Mouse (Mus musculus) CH12.LX (cell line): ENCODE results near the gene Nme9. TPM values are rescaled to one million over a fixed set of nuclear protein-coding genes. Genes with fewer than 3 reads are reported as not detected.

Experiments
- DNase-seq: peaks from one replicate; pipeline ENCODE4 v3.0.0-alpha.2; 2013; ENCODE audit errors: extremely low read depth
- H3K27ac ChIP-seq: 2 replicates; pipeline ENCODE4 v1.5.1; 2012; ENCODE audit warnings: low read depth, mild to moderate bottlenecking, control low read depth, moderate library complexity; ENCODE audit not compliant: insufficient read depth
- H3K27me3 ChIP-seq: replicated peaks from 2 replicates; pipeline ENCODE3; 2012; ENCODE audit warnings: inconsistent platforms
- H3K36me3 ChIP-seq, 2 experiments: replicated peaks in 1 of 2; 2 replicates each; pipeline versions ENCODE3 to v1.6.1; 2012; ENCODE audit warnings: inconsistent platforms in 1 of 2, low read length in 1 of 2, mild to moderate bottlenecking in 1 of 2, mixed read lengths in 1 of 2, moderate library complexity in 1 of 2; ENCODE audit not compliant: control insufficient read depth in 1 of 2, insufficient read depth in 1 of 2
- H3K4me1 ChIP-seq, 2 experiments: 2 replicates each; pipeline ENCODE4 v1.6.1; 2012; ENCODE audit warnings: inconsistent platforms in 1 of 2, moderate library complexity in 1 of 2; ENCODE audit not compliant: insufficient read depth in 2 of 2, control insufficient read depth in 1 of 2
- H3K4me2 ChIP-seq: 2 replicates; pipeline ENCODE4 v1.6.1; 2012; ENCODE audit warnings: low read depth, mild to moderate bottlenecking, control low read depth; ENCODE audit not compliant: poor library complexity, insufficient read depth, severe bottlenecking
- H3K4me3 ChIP-seq, 3 experiments: fragments of 150-350 bp in 1 of 3; sonication (generic) in 1 of 3; replicated peaks in 1 of 3; 2 replicates each; pipeline versions ENCODE3 to v1.5.1; 2011 to 2012; ENCODE audit warnings: low read depth in 2 of 3, low read length in 2 of 3, mild to moderate bottlenecking in 2 of 3, moderate library complexity in 2 of 3, control low read depth in 1 of 3, improper control_type of control experiment in 1 of 3, inconsistent platforms in 1 of 3, mixed read lengths in 1 of 3; ENCODE audit not compliant: poor library complexity in 1 of 3
- H3K79me2 ChIP-seq: replicated peaks from 2 replicates; pipeline ENCODE4 v1.6.1; 2012; ENCODE audit warnings: mild to moderate bottlenecking, moderate library complexity; ENCODE audit not compliant: control insufficient read depth, poor library complexity, insufficient read depth, severe bottlenecking; ENCODE audit errors: extremely low read depth
- H3K9ac ChIP-seq: 2 replicates; pipeline ENCODE4 v1.6.1; 2012; ENCODE audit warnings: low read depth, mild to moderate bottlenecking, control low read depth, moderate library complexity; ENCODE audit not compliant: insufficient read depth
- H3K9me3 ChIP-seq: replicated peaks from 2 replicates; pipeline ENCODE3; 2012; ENCODE audit warnings: low read length, inconsistent platforms, mixed read lengths
- CHD1 ChIP-seq: IDR thresholded peaks from 2 replicates; pipeline ENCODE4 v1.6.1; 2012; ENCODE audit warnings: low read depth, low read length, improper control_type of control experiment, inconsistent platforms
- CHD2 ChIP-seq: IDR thresholded peaks from 2 replicates; pipeline ENCODE4 v1.6.1; 2011; ENCODE audit warnings: low read length, improper control_type of control experiment
- E2F4 ChIP-seq: IDR thresholded peaks from 2 replicates; pipeline ENCODE4 v1.6.1; 2011; ENCODE audit warnings: low read depth, low read length, improper control_type of control experiment; ENCODE audit not compliant: insufficient replicate concordance
- ELF1 ChIP-seq: IDR thresholded peaks from 2 replicates; pipeline ENCODE4 v1.6.1; 2014; ENCODE audit warnings: low read depth, mild to moderate bottlenecking, inconsistent platforms, low read length, improper control_type of control experiment
- EP300 ChIP-seq: IDR thresholded peaks from 2 replicates; pipeline ENCODE4 v1.6.1; 2011; ENCODE audit warnings: low read length, improper control_type of control experiment
- ETS1 ChIP-seq: conservative IDR thresholded peaks from 2 replicates; pipeline ENCODE4 v1.6.1; 2012; ENCODE audit warnings: low read depth, mild to moderate bottlenecking, inconsistent platforms, low read length, improper control_type of control experiment, moderate library complexity
- GABPA ChIP-seq: IDR thresholded peaks from 2 replicates; pipeline ENCODE4 v1.6.1; 2012; ENCODE audit warnings: low read depth, low read length, improper control_type of control experiment, inconsistent platforms; ENCODE audit not compliant: insufficient replicate concordance
- IRF4 ChIP-seq: IDR thresholded peaks from 2 replicates; pipeline ENCODE4 v1.6.1; 2014; ENCODE audit warnings: low read depth, mild to moderate bottlenecking, inconsistent platforms, low read length, improper control_type of control experiment
- JUN ChIP-seq: IDR thresholded peaks from 2 replicates; pipeline ENCODE4 v1.6.1; 2011; ENCODE audit warnings: low read depth, mild to moderate bottlenecking, low read length, improper control_type of control experiment, moderate library complexity; ENCODE audit not compliant: insufficient read depth
- JUND ChIP-seq: conservative IDR thresholded peaks from 2 replicates; pipeline ENCODE4 v1.6.1; 2011; ENCODE audit warnings: low read depth, low read length, improper control_type of control experiment
- KAT2A ChIP-seq: IDR thresholded peaks from 2 replicates; pipeline ENCODE4 v1.6.1; 2012; ENCODE audit warnings: low read length, improper control_type of control experiment, inconsistent platforms; ENCODE audit not compliant: insufficient replicate concordance
- MAFK ChIP-seq: IDR thresholded peaks from 2 replicates; pipeline ENCODE4 v1.6.1; 2011; ENCODE audit warnings: low read length, improper control_type of control experiment; ENCODE audit not compliant: insufficient replicate concordance
- MAZ ChIP-seq: IDR thresholded peaks from 2 replicates; pipeline ENCODE4 v1.6.1; 2012; ENCODE audit warnings: low read depth, mild to moderate bottlenecking, inconsistent platforms, low read length, improper control_type of control experiment, moderate library complexity
- MEF2A ChIP-seq: IDR thresholded peaks from 2 replicates; pipeline ENCODE4 v1.6.1; 2014; ENCODE audit warnings: low read depth, mild to moderate bottlenecking, inconsistent platforms, low read length, improper control_type of control experiment, borderline replicate concordance
- POLR2A ChIP-seq: IDR thresholded peaks from 2 replicates; pipeline ENCODE4 v1.6.1; 2011; ENCODE audit warnings: low read depth, mild to moderate bottlenecking, improper control_type of control experiment, low read length
- POLR2AphosphoS2 ChIP-seq: IDR thresholded peaks from 2 replicates; pipeline ENCODE4 v1.6.1; 2011; ENCODE audit warnings: low read depth, low read length, improper control_type of control experiment
- RCOR1 ChIP-seq: conservative IDR thresholded peaks from 2 replicates; pipeline ENCODE4 v1.6.1; 2012; ENCODE audit warnings: low read depth, mild to moderate bottlenecking, inconsistent platforms, low read length, improper control_type of control experiment
- UBTF ChIP-seq: IDR thresholded peaks from 2 replicates; pipeline ENCODE4 v1.6.1; 2012; ENCODE audit warnings: low read depth, mild to moderate bottlenecking, inconsistent platforms, low read length, improper control_type of control experiment, moderate library complexity
- dilution Hi-C: fragments of 300-500 bp; cut with MboI; formaldehyde crosslinking; loops from 2 replicates; pipeline ENCODE4 v1.14.3; 2020; ENCODE audit warnings: low sequenced_read_pairs; ENCODE audit not compliant: extremely low pct_unique_long_range_greater_than_20kb, extremely low pct_ligation_motif_present
- in situ Hi-C: fragments of 300-500 bp; cut with MboI; formaldehyde crosslinking; loops from 3 replicates; pipeline ENCODE4 v1.14.3; 2019; ENCODE audit warnings: low sequenced_read_pairs, low pct_ligation_motif_present, low pct_unique_long_range_greater_than_20kb, mixed read lengths
- polyA plus RNA-seq: library from polyadenylated mRNA; unstranded; fragments of >175 nt; gene quantifications from 2 replicates; pipeline ENCODE4 v1.2.1, GENCODE M21; 2012; ENCODE audit warnings: low read depth; ENCODE audit not compliant: insufficient read length
- total RNA-seq, 2 experiments: library from RNA; depleted of rRNA; stranded (reverse); fragments of 300-350 nt in 1 of 2; fragments of >200 nt in 1 of 2; gene quantifications; 2 replicates each; pipeline ENCODE4 v1.2.3; 2012 to 2014

Gene Nme9
- total and polyA plus RNA-seq, 3 experiments: not detected

- Histone ChIP-seq H3K27ac (no peak overlapping the region), H3K4me3 (no peak overlapping the region), H3K9me3 (no peaks in the 10 kb centered on the region), H3K36me3 (peaks cover 28 to 95% of the 10 kb centered on the region in 2 experiments), H3K4me1 (peaks cover 14 to 20% of the 10 kb centered on the region in 2 experiments), H3K27me3 (no peaks in the 10 kb centered on the region), H3K79me2 (no peaks in the 10 kb centered on the region), H3K9ac (no peak overlapping the region), H3K4me2 (no peak overlapping the region)
- TF ChIP-seq E2F4 (no peak), MEF2A (no peak), MAFK (no peak), CHD1 (no peak), POLR2AphosphoS2 (no peak), KAT2A (no peak), POLR2A (no peak), UBTF (no peak), GABPA (no peak), JUN (no peak), JUND (no peak)
- in situ Hi-C loops (no loop called here), dilution Hi-C loops (no loop called here)
- no peak for DNase-seq
These were observed 33.9 kb downstream of the Nme9 start for GRCm38 (mm10) chr9:99485144-99485543.

- no peak overlapping the region for H3K27ac ChIP-seq
- dilution Hi-C loops: no loop called here
- TF ChIP-seq MAZ (no peak), JUN (no peak), CHD2 (no peak), RCOR1 (no peak), EP300 (no peak), MAFK (no peak), POLR2A (no peak), CHD1 (no peak), ETS1 (no peak), IRF4 (no peak), UBTF (no peak), ELF1 (no peak), KAT2A (no peak)
- H3K27me3 ChIP-seq: no peaks in the 10 kb centered on the region
- H3K4me1 ChIP-seq: peaks cover 14 to 32% of the 10 kb centered on the region in 2 experiments
- no peak overlapping the region for H3K4me2 ChIP-seq
- DNase-seq: no peak
- H3K9me3 ChIP-seq: no peaks in the 10 kb centered on the region
- H3K79me2 ChIP-seq: no peaks in the 10 kb centered on the region
- H3K9ac ChIP-seq: no peak overlapping the region
- H3K4me3 ChIP-seq: no peak overlapping the region
- H3K36me3 ChIP-seq: peaks cover 23 to 79% of the 10 kb centered on the region in 2 experiments
- in situ Hi-C loops: no loop called here
These were observed 35.9 kb downstream of the Nme9 start for GRCm38 (mm10) chr9:99487126-99487695.
